Mouse (Mus musculus) ovary, postnatal 10 days (tissue): ENCODE results near the gene Inmt.
A peak's percentile ranks its signal among the peaks of the same experiment; 100 is the strongest.

Source experiments
- DNase-seq: peaks from one replicate; pipeline ENCODE4 v3.0.0; 2022; ENCODE audit warnings: low spot score

The Inmt gene

GRCm38 (mm10) chr6:55169818-55170217 lies 5.0 kb downstream of the Inmt start:
- DNase-seq, result no peak

GRCm38 (mm10) chr6:55166777-55167463 lies 7.9 kb downstream of the Inmt start:
- peak; percentile 38 for DNase-seq

- DNase-seq, result no peak
Observed at GRCm38 (mm10) chr6:55163046-55163584, 11.7 kb downstream of the Inmt start.

- DNase-seq, result no peak
Observed at GRCm38 (mm10) chr6:55161311-55161761, 13.5 kb downstream of the Inmt start.

- DNase-seq, result no peak
Observed at GRCm38 (mm10) chr6:55159256-55159655, 15.6 kb downstream of the Inmt start.

- DNase-seq, result no peak
Observed at GRCm38 (mm10) chr6:55152226-55152625, 22.6 kb downstream of the Inmt start.

GRCm38 (mm10) chr6:55146138-55146537 lies 28.7 kb downstream of the Inmt start:
- DNase-seq, result no peak

- no peak for DNase-seq
Observed at GRCm38 (mm10) chr6:55145285-55145684, 29.6 kb downstream of the Inmt start.

- DNase-seq, result no peak
Observed at GRCm38 (mm10) chr6:55138343-55138742, 36.5 kb downstream of the Inmt start.

- no peak for DNase-seq
Observed at GRCm38 (mm10) chr6:55133425-55133824, 41.4 kb downstream of the Inmt start.

- no peak for DNase-seq
Observed at GRCm38 (mm10) chr6:55132794-55133193, 42.0 kb downstream of the Inmt start, which contains the start of gene Crhr2. Gene Crhr2, minus strand, starts transcription at chr6:55133016.

GRCm38 (mm10) chr6:55131301-55131700 lies 43.5 kb downstream of the Inmt start:
- DNase-seq, result no peak

- DNase-seq, result no peak
Observed at GRCm38 (mm10) chr6:55130631-55131030, 44.2 kb downstream of the Inmt start.

GRCm38 (mm10) chr6:55128391-55128790 lies 46.5 kb downstream of the Inmt start:
- no peak for DNase-seq

GRCm38 (mm10) chr6:55126576-55126975 lies 48.3 kb downstream of the Inmt start:
- DNase-seq, result no peak

GRCm38 (mm10) chr6:55123056-55123455 lies 51.8 kb downstream of the Inmt start:
- DNase-seq, result no peak
